Mouse (Mus musculus) left cerebral cortex, postnatal 25 days (tissue): ENCODE measurements at regions not wholly inside any gene's neighbourhood (a gene's known extent, or its start where the extent isn't known, plus 50 kb on each side); places are given as distances from the start of the nearest gene placed in this dataset.

Source experiments
- DNase-seq, 2 experiments: peaks; one replicate each; pipeline ENCODE4 v3.0.0; 2022; ENCODE audit warnings: low spot score in 2 of 2, mixed read lengths in 1 of 2
- intact Hi-C: fragments of 180-260 bp; cut with DNase I; formaldehyde crosslinking; loops from one replicate; pipeline ENCODE4 v1.15.1; 2025

- no peak for DNase-seq
- intact Hi-C loops, result no loop called here
Measured at GRCm38 (mm10) chr7:137859681-137860080, 422.3 kb downstream of the Glrx3 start.

GRCm38 (mm10) chr7:137860520-137860919 is 423.1 kb downstream of the Glrx3 start:
- no peak for DNase-seq

GRCm38 (mm10) chr7:137864912-137865311 is 427.5 kb downstream of the Glrx3 start:
- intact Hi-C loops, result no loop called here
- DNase-seq, result peak in 1 of 2 experiments; percentile 14

More at GRCm38 (mm10) chr7:137860520-137860919, 423.1 kb downstream of the Glrx3 start:
- intact Hi-C loops, result no loop called here

- DNase-seq, result no peak
- intact Hi-C loops, result no loop called here
Measured at GRCm38 (mm10) chr7:137865457-137865856, 428.0 kb downstream of the Glrx3 start.

- intact Hi-C loops, result no loop called here
- no peak for DNase-seq
Measured at GRCm38 (mm10) chr7:137866880-137867279, 429.5 kb downstream of the Glrx3 start.

GRCm38 (mm10) chr7:137868501-137868900 is 431.1 kb downstream of the Glrx3 start:
- intact Hi-C loops, result no loop called here
- DNase-seq, result no peak

- intact Hi-C loops, result no loop called here
- no peak for DNase-seq
Measured at GRCm38 (mm10) chr7:137875306-137875705, 437.9 kb downstream of the Glrx3 start.

GRCm38 (mm10) chr7:137879296-137879695 is 441.9 kb downstream of the Glrx3 start:
- intact Hi-C loops, result no loop called here
- DNase-seq, result no peak

- intact Hi-C loops, result no loop called here
- DNase-seq, result no peak
Measured at GRCm38 (mm10) chr7:137882876-137883275, 445.5 kb downstream of the Glrx3 start.

- intact Hi-C loops, result no loop called here
- peak in 1 of 2 experiments; percentile 26 for DNase-seq
Measured at GRCm38 (mm10) chr7:137883701-137884100, 446.3 kb downstream of the Glrx3 start.

- intact Hi-C loops, result no loop called here
- no peak for DNase-seq
Measured at GRCm38 (mm10) chr7:137885146-137885545, 447.7 kb downstream of the Glrx3 start.

GRCm38 (mm10) chr7:137888731-137889130 is 451.3 kb downstream of the Glrx3 start:
- intact Hi-C loops, result no loop called here

GRCm38 (mm10) chr7:137906424-137907060 is 469.1 kb downstream of the Glrx3 start:
- intact Hi-C loops, result no loop called here
- no peak for DNase-seq

More at GRCm38 (mm10) chr7:137888731-137889130, 451.3 kb downstream of the Glrx3 start:
- DNase-seq, result no peak

- intact Hi-C loops, result no loop called here
- DNase-seq, result no peak
Measured at GRCm38 (mm10) chr7:137909456-137909855, 472.0 kb downstream of the Glrx3 start.

GRCm38 (mm10) chr7:137913551-137914105 is 476.2 kb downstream of the Glrx3 start:
- DNase-seq, result no peak
- intact Hi-C loops, result no loop called here

GRCm38 (mm10) chr7:137914506-137914905 is 477.1 kb downstream of the Glrx3 start:
- DNase-seq, result no peak

GRCm38 (mm10) chr7:137916351-137916750 is 478.9 kb downstream of the Glrx3 start:
- no peak for DNase-seq
- intact Hi-C loops, result no loop called here

More at GRCm38 (mm10) chr7:137914506-137914905, 477.1 kb downstream of the Glrx3 start:
- intact Hi-C loops, result no loop called here

- peak; percentile 51 to 55 for DNase-seq
- intact Hi-C loops, result no loop called here
Measured at GRCm38 (mm10) chr7:137924464-137925167, 472.9 kb downstream of the Tcerg1l start.

- intact Hi-C loops, result no loop called here
- no peak for DNase-seq
Measured at GRCm38 (mm10) chr7:137925656-137926055, 471.9 kb downstream of the Tcerg1l start.

GRCm38 (mm10) chr7:137927371-137927770 is 470.2 kb downstream of the Tcerg1l start:
- intact Hi-C loops, result no loop called here
- no peak for DNase-seq

- intact Hi-C loops, result no loop called here
- no peak for DNase-seq
Measured at GRCm38 (mm10) chr7:137930200-137930599, 467.3 kb downstream of the Tcerg1l start.
